Mouse (Mus musculus): ENCODE measurements around the gene Cdk19. TPM values are rescaled to one million over a fixed set of nuclear protein-coding genes. Genes with fewer than 3 reads are reported as not detected.

Cdk19 gene
- polyA plus RNA-seq, 1 experiment from 2014 or later: 11.3 TPM

DNA sequence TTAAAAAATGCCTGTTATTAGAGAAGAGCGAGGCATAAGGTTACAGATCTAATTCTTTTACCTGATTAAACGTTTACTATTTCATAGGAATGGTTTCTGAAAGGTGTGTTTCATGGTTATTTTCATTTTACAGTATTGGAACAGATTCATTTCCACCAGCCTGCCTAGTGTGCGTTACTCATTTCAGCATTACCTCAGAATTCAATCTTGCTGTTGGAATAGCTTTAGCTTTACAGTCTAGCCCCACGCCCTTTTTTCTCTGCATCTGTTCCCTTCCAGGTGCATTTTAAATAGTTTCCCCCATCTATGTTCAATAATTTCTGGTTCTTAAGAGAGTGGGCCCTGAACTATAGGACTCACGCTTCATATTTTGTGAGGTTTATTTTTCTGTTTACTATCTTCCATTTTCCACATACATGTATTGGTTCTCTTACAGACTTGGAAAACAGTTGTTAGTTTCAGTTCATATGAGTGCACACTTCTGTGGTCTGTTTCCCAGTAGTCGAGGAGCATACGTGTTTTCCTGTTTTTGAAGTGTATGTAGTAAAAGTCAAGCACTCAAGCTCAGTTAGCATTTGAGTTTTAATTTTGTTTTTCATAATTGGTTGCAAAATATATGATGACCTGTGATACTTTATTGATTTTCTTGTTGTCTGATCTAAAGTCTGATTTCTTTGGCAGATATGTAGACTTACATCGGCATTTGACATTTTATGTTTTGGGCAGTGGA, 32.0 kb downstream of the Cdk19 start:
- 81% methylated on average over 8 of the region's 8 CpGs for WGBS
- Histone ChIP-seq H3K27ac (replicated peaks; ENCODE audit: low read depth, low read length) (no peak overlapping the region), H3K4me2 (ENCODE audit: low read depth, low read length) (no peak overlapping the region)

DNA sequence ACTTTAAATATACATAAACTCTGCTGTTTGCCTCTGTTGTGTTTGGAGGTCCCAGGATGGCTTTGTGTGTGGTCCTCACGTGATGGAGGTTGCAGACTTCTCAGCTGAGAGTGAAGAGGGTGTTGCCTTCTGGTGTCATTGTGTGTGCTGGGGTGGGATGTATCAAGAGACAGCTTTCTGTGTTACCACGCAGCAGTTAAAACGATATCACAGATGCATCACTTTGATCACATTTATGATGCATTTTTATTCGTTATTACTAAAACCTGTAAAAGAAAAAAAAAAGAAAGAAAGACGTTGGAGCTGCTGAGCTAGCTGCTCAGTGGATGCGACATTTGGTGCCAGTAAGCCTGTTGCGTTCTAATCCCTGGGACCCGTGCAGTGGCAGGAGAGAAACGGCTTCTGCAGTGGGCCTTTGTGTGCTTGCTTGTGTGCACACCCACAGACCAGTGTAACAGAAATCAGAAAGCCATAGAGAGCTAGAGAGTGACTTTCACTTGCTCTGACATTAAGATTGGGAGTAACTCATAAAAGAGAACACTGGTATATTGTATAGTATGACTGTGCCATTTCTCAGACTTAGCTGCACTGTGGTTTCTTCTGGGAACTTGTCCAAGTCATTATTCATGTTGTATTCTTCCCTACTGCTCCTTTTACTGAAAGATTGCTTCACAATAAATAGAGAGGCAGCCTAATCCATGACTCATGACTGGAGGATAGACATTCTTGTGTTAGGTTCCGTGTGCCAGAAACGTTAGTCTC, 32.7 kb downstream of the Cdk19 start:
- Histone ChIP-seq H3K4me2 (ENCODE audit: low read depth, low read length) (no peak overlapping the region), H3K27me3 (ENCODE audit: control insufficient read depth, insufficient read depth, low read length) (no peaks in the 10 kb centered on the region), H3K9ac (replicated peaks; ENCODE audit: low read length) (no peak overlapping the region), H3K27ac (replicated peaks; ENCODE audit: low read depth, low read length) (no peak overlapping the region), H3K4me3 (ENCODE audit: low read depth, low read length) (no peak overlapping the region), H3K9me3 (replicated peaks; ENCODE audit: control insufficient read depth, low read length) (no peaks in the 10 kb centered on the region), H3K36me3 (replicated peaks; ENCODE audit: control insufficient read depth, insufficient read depth, low read depth, low read length) (no peaks in the 10 kb centered on the region), H3K4me1 (ENCODE audit: control insufficient read depth, insufficient read depth, low read length) (no peaks in the 10 kb centered on the region)
- ATAC-seq (replicated peaks; ENCODE audit: insufficient number of reproducible peaks, low FRiP score, low TSS enrichment, low read depth) (no peak), DNase-seq (ENCODE audit: low spot score) (no peak)
- 60% methylated on average over 11 of the region's 11 CpGs for WGBS

More for the DNA sequence above, 32.0 kb downstream of the Cdk19 start:
- Histone ChIP-seq H3K4me1 (ENCODE audit: control insufficient read depth, insufficient read depth, low read length) (no peaks in the 10 kb centered on the region), H3K9ac (replicated peaks; ENCODE audit: low read length) (no peak overlapping the region), H3K4me3 (ENCODE audit: low read depth, low read length) (no peak overlapping the region), H3K27me3 (ENCODE audit: control insufficient read depth, insufficient read depth, low read length) (no peaks in the 10 kb centered on the region), H3K36me3 (replicated peaks; ENCODE audit: control insufficient read depth, insufficient read depth, low read depth, low read length) (no peaks in the 10 kb centered on the region), H3K9me3 (replicated peaks; ENCODE audit: control insufficient read depth, low read length) (no peaks in the 10 kb centered on the region)
- ATAC-seq (replicated peaks; ENCODE audit: insufficient number of reproducible peaks, low FRiP score, low TSS enrichment, low read depth) (no peak), DNase-seq (ENCODE audit: low spot score) (no peak)

DNA sequence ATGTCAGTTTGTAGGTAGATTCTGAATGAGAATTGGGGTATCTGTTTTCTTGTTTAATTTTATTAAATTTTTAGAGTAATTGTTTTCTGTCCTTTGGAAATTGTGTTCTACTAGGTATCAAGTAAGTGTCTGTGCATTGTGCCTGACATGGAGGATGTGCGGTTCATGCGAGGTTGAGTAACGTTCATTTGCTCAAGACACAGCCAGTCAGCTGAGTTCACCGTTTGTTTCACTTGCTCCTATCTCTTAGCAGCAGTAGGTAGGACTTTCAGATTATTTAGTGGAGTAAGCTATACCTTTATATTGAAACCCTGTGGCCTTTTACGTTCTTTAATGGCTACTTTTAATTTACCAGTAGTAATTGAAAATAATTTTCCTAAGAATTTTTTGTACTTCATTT, 34.4 kb downstream of the Cdk19 start:
- no peak overlapping the region for H3K9ac ChIP-seq (replicated peaks; ENCODE audit: low read length)
- H3K9me3 ChIP-seq (replicated peaks; ENCODE audit: control insufficient read depth, low read length): no peaks in the 10 kb centered on the region
- no peak overlapping the region for H3K4me2 ChIP-seq (ENCODE audit: low read depth, low read length)
- no peak for DNase-seq (ENCODE audit: low spot score)
- H3K36me3 ChIP-seq (replicated peaks; ENCODE audit: control insufficient read depth, insufficient read depth, low read depth, low read length): no peaks in the 10 kb centered on the region
- H3K4me1 ChIP-seq (ENCODE audit: control insufficient read depth, insufficient read depth, low read length): no peaks in the 10 kb centered on the region
- H3K27me3 ChIP-seq (ENCODE audit: control insufficient read depth, insufficient read depth, low read length): no peaks in the 10 kb centered on the region
- no peak overlapping the region for H3K27ac ChIP-seq (replicated peaks; ENCODE audit: low read depth, low read length)
- ATAC-seq (replicated peaks; ENCODE audit: insufficient number of reproducible peaks, low FRiP score, low TSS enrichment, low read depth): no peak
- H3K4me3 ChIP-seq (ENCODE audit: low read depth, low read length): no peak overlapping the region
- 95% methylated on average over 5 of the region's 5 CpGs for WGBS

DNA sequence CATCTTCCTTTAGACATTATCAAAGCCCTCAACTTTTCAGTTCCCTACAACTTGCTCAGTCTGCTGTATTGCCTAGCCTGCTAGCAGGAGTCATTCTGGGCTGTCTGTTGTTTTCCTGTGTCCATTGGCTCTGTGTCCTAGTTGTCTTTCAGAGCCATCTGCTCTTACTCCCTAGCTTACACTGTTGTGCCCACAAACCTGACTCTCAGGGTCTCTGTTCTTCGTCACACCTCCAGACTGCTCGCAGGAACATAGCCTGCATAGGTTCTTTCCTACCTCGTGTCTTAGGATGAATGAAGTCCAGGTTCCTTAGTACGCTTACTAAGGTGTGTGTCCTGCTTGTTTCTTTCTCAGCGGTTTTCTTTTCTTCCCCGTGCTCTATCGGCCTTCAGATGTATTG, 35.5 kb downstream of the Cdk19 start:
- Histone ChIP-seq H3K9ac (replicated peaks; ENCODE audit: low read length) (no peak overlapping the region), H3K27me3 (ENCODE audit: control insufficient read depth, insufficient read depth, low read length) (no peaks in the 10 kb centered on the region), H3K4me1 (ENCODE audit: control insufficient read depth, insufficient read depth, low read length) (no peaks in the 10 kb centered on the region), H3K36me3 (replicated peaks; ENCODE audit: control insufficient read depth, insufficient read depth, low read depth, low read length) (no peaks in the 10 kb centered on the region), H3K4me3 (ENCODE audit: low read depth, low read length) (no peak overlapping the region), H3K4me2 (ENCODE audit: low read depth, low read length) (no peak overlapping the region), H3K27ac (replicated peaks; ENCODE audit: low read depth, low read length) (no peak overlapping the region), H3K9me3 (replicated peaks; ENCODE audit: control insufficient read depth, low read length) (no peaks in the 10 kb centered on the region)
- DNase-seq (ENCODE audit: low spot score) (no peak), ATAC-seq (replicated peaks; ENCODE audit: insufficient number of reproducible peaks, low FRiP score, low TSS enrichment, low read depth) (no peak)
- 86% methylated on average over 7 of the region's 7 CpGs for WGBS

DNA sequence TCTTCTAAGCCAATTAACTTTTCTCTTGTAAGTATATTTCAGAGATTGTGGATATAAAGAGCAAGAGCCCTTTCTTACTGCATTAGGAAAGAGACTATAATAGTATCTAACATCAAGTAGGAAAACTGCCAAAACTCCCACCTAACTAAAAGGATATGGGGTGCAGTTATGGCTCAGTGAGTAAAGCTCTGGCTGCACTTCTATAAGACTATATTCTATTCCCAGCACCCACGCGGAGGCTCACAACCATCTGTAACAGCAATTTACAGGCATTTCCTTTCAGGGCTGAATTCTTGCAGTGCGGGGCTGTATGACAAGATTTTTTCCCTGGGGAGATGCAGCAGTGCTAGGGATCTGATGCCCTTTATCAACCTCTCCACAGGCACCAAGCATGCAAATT, 36.9 kb downstream of the Cdk19 start:
- no peak overlapping the region for H3K4me2 ChIP-seq (ENCODE audit: low read depth, low read length)
- DNase-seq (ENCODE audit: low spot score) (no peak), ATAC-seq (replicated peaks; ENCODE audit: insufficient number of reproducible peaks, low FRiP score, low TSS enrichment, low read depth) (no peak)
- H3K27me3 ChIP-seq (ENCODE audit: control insufficient read depth, insufficient read depth, low read length): no peaks in the 10 kb centered on the region
- no peaks in the 10 kb centered on the region for H3K9me3 ChIP-seq (replicated peaks; ENCODE audit: control insufficient read depth, low read length)
- H3K36me3 ChIP-seq (replicated peaks; ENCODE audit: control insufficient read depth, insufficient read depth, low read depth, low read length): no peaks in the 10 kb centered on the region
- 75% methylated on average over 3 of the region's 3 CpGs for WGBS
- H3K27ac ChIP-seq (replicated peaks; ENCODE audit: low read depth, low read length): no peak overlapping the region
- no peaks in the 10 kb centered on the region for H3K4me1 ChIP-seq (ENCODE audit: control insufficient read depth, insufficient read depth, low read length)
- H3K9ac ChIP-seq (replicated peaks; ENCODE audit: low read length): no peak overlapping the region
- no peak overlapping the region for H3K4me3 ChIP-seq (ENCODE audit: low read depth, low read length)

DNA sequence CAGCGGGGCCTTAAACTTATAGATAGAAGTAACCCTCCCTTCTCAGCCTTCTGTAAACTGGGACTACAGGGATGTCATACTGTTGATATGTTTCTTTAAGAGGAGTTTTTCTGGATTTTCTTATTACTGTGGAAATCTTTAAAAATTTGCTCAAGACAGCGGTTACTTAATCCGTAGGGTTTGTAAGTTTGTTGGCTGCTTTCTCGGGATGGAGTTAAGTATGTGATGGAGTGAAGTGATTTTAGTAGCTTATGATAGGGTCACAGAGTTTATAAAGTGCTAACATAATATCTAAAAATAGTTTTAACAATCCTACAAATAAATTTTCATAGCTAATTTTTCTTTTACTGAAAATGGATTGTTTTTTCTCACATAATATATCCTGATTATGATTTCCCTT, 38.9 kb downstream of the Cdk19 start:
- DNase-seq (ENCODE audit: low spot score) (no peak), ATAC-seq (replicated peaks; ENCODE audit: insufficient number of reproducible peaks, low FRiP score, low TSS enrichment, low read depth) (no peak)
- Histone ChIP-seq H3K27me3 (ENCODE audit: control insufficient read depth, insufficient read depth, low read length) (no peaks in the 10 kb centered on the region), H3K9ac (replicated peaks; ENCODE audit: low read length) (no peak overlapping the region), H3K27ac (replicated peaks; ENCODE audit: low read depth, low read length) (no peak overlapping the region), H3K36me3 (replicated peaks; ENCODE audit: control insufficient read depth, insufficient read depth, low read depth, low read length) (no peaks in the 10 kb centered on the region), H3K4me3 (ENCODE audit: low read depth, low read length) (no peak overlapping the region), H3K4me2 (ENCODE audit: low read depth, low read length) (no peak overlapping the region), H3K9me3 (replicated peaks; ENCODE audit: control insufficient read depth, low read length) (no peaks in the 10 kb centered on the region), H3K4me1 (ENCODE audit: control insufficient read depth, insufficient read depth, low read length) (no peaks in the 10 kb centered on the region)
- 91% methylated on average over 4 of the region's 4 CpGs for WGBS

DNA sequence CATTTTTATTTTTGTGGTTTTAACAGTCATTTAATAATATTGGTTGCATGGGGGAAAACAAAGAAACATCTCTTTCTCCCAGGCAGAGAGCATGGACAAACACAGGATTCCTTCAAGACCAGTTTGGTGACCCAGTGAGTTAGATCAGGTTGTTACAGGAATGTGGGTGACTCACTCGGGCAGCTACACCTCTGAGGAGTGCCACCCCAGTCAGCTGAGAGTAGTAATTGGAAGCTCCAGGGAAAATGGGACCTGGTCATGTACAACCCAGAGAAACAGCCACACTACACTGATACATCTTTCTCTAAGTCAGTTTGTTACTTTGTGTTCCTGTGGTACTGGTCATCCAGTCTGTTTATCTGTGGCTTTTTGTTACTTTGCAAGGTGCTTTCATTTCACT, 40.3 kb downstream of the Cdk19 start:
- 52% methylated on average over 1 of the region's 1 CpGs for WGBS
- Histone ChIP-seq H3K36me3 (replicated peaks; ENCODE audit: control insufficient read depth, insufficient read depth, low read depth, low read length) (no peaks in the 10 kb centered on the region), H3K4me2 (ENCODE audit: low read depth, low read length) (no peak overlapping the region), H3K9ac (replicated peaks; ENCODE audit: low read length) (no peak overlapping the region), H3K27ac (replicated peaks; ENCODE audit: low read depth, low read length) (no peak overlapping the region), H3K27me3 (ENCODE audit: control insufficient read depth, insufficient read depth, low read length) (no peaks in the 10 kb centered on the region), H3K9me3 (replicated peaks; ENCODE audit: control insufficient read depth, low read length) (no peaks in the 10 kb centered on the region), H3K4me1 (ENCODE audit: control insufficient read depth, insufficient read depth, low read length) (no peaks in the 10 kb centered on the region), H3K4me3 (ENCODE audit: low read depth, low read length) (no peak overlapping the region)
- DNase-seq (ENCODE audit: low spot score) (no peak), ATAC-seq (replicated peaks; ENCODE audit: insufficient number of reproducible peaks, low FRiP score, low TSS enrichment, low read depth) (no peak)

DNA sequence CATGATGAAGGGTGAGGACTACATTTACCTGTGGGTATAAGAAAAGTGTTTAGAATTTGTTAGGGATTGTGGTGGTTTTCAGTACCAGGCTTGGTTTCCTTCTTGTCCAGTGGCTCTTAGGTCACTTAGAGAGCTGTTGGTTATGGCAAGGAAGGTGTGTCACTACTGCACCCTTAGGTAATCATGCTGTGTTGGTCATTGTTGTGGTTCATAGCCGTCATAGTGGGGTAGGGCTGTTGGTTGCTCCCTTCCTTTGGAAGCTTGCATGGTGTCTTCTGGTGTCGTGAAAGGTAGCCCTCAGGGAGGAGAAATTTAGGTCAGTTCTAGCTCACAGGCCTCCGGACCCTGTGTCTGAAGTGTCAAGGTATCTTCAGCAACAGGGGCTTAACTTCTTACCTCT, 46.0 kb downstream of the Cdk19 start:
- no peak overlapping the region for H3K9ac ChIP-seq (replicated peaks; ENCODE audit: low read length)
- H3K9me3 ChIP-seq (replicated peaks; ENCODE audit: control insufficient read depth, low read length): no peaks in the 10 kb centered on the region
- H3K27ac ChIP-seq (replicated peaks; ENCODE audit: low read depth, low read length): no peak overlapping the region
- no peaks in the 10 kb centered on the region for H3K4me1 ChIP-seq (ENCODE audit: control insufficient read depth, insufficient read depth, low read length)
- no peak overlapping the region for H3K4me2 ChIP-seq (ENCODE audit: low read depth, low read length)
- no peak overlapping the region for H3K4me3 ChIP-seq (ENCODE audit: low read depth, low read length)
- 88% methylated on average over 3 of the region's 3 CpGs for WGBS
- no peaks in the 10 kb centered on the region for H3K27me3 ChIP-seq (ENCODE audit: control insufficient read depth, insufficient read depth, low read length)
- DNase-seq (ENCODE audit: low spot score) (no peak), ATAC-seq (replicated peaks; ENCODE audit: insufficient number of reproducible peaks, low FRiP score, low TSS enrichment, low read depth) (no peak)
- H3K36me3 ChIP-seq (replicated peaks; ENCODE audit: control insufficient read depth, insufficient read depth, low read depth, low read length): no peaks in the 10 kb centered on the region

Measured in embryonic facial prominence, embryonic 11.5 days (tissue).